Mouse (Mus musculus): ENCODE measurements around the gene Pglyrp3. TPM values are rescaled to one million over a fixed set of nuclear protein-coding genes. Genes with fewer than 3 reads are reported as not detected.

The Pglyrp3 gene
- total RNA-seq, 1 experiment = not detected

DNA sequence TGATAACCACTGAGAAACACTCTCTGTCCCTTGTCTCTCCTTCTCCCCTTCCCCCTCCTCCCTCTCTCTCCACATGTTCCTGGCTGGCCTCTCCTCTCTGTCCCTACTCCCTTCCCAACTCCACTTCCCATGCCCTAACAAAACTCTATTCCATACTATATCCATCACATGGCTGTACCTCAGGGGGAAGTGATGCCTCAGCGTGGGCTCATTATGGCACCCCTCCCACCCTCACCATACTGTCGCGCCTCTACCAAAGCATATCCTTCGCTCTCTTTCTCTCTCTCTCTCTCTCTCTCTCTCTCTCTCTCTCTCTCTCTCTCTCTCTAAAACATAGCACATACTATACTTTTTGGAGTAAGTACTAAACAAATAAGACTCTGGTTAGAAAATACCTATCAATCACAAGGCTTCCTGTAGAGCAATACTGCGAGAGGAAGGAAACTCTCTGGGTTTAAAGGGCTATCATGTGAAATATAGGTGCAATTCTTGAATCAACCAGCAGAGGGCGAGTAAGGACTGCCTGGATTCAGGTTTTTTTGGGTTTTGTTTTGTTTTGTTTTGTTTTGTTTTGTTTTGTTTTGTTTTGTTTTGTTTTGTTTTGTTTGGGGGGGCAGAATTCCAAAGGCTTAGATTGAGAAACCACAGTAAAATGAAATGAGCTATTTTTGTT, 36.1 kb downstream of the Pglyrp3 start:
- H3K9me3 ChIP-seq (ENCODE audit: control insufficient read depth, insufficient read depth, low read depth, low read length) = no peaks in the 10 kb centered on the region
- H3K4me3 ChIP-seq (ENCODE audit: insufficient read depth in 1 of 2, low read depth in 1 of 2, low read length in 2 of 2, poor library complexity in 1 of 2, severe bottlenecking in 1 of 2) = no peak overlapping the region
- no peak overlapping the region for H3K9ac ChIP-seq (ENCODE audit: insufficient read depth, low read depth, low read length, poor library complexity, severe bottlenecking)
- H3K4me1 ChIP-seq (ENCODE audit: control insufficient read depth in 2 of 2, insufficient read depth in 2 of 2, low read length in 2 of 2, poor library complexity in 1 of 2) = no peaks in the 10 kb centered on the region
- no peak overlapping the region for H3K27ac ChIP-seq (ENCODE audit: insufficient read depth, low read depth, low read length, poor library complexity, severe bottlenecking)
- in situ Hi-C loops (cut with MboI; ENCODE audit: low sequenced_read_pairs in 2 of 2, unreplicated experiment in 2 of 2) = no loop called here
- TF ChIP-seq HCFC1 (IDR thresholded peaks at IDR 0.05; ENCODE audit: borderline replicate concordance, insufficient read depth, low read length) = no peak
- TF ChIP-seq ZC3H11A (IDR thresholded peaks at IDR 0.05; ENCODE audit: borderline replicate concordance, low read depth, low read length) = no peak
- TF ChIP-seq ZNF384 (IDR thresholded peaks at IDR 0.05; ENCODE audit: low read depth, low read length) = no peak
- no peak for TF ChIP-seq MAFK (IDR thresholded peaks at IDR 0.05; ENCODE audit: insufficient read depth, low read depth, low read length)
- TF ChIP-seq CHD2 (IDR thresholded peaks at IDR 0.05; ENCODE audit: low read depth, low read length) = no peak
- DNase-seq (ENCODE audit: low read depth, low spot score) = peak; percentile 33
- no peaks in the 10 kb centered on the region for H3K36me3 ChIP-seq (ENCODE audit: control insufficient read depth, insufficient read depth, low read length, poor library complexity, severe bottlenecking)

DNA sequence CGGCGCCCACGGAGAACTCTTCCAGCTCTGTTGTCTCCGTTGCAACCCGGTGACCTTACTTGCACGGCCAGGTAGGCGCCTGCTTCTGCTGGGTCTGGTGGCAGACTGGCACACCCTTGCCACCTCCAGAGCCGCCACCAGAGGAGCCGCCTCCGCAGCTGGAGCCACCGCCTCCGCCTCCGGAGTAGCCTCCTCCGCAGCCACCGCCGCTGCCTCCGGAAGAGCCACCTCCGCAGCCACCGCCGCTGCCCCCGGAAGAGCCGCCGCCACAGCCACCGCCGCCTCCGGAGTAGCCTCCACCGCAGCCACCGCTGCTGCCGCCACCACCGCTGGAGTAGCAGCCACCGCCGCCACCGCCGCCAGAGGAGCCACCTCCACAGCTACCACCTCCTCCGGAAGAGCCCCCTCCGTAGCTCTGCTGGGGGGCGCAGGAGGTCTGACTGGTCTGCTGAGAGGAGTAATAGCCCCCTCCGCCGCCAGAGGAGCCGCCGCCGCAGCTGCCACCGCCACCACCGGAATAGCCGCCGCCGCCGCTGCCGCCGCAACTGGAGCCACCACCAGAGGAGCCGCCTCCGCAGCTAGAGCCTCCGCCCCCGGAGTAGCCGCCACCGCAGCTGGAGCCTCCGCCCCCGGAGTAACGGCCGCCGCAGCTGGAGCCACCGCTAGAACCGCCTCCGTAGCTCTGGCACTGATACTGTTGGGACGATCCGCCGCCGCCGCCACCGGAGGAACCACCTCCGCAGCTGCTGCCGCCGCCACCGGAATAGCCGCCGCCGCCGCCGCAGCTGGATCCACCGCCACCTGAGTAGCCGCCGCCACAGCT, 66.3 kb downstream of the Pglyrp3 start:
- Histone ChIP-seq H3K9ac (ENCODE audit: insufficient read depth, low read depth, low read length, poor library complexity, severe bottlenecking) (peak overlapping the region; percentile 67), H3K4me3 (ENCODE audit: insufficient read depth in 1 of 2, low read depth in 1 of 2, low read length in 2 of 2, poor library complexity in 1 of 2, severe bottlenecking in 1 of 2) (peak overlapping the region; percentile 66 to 74), H3K36me3 (ENCODE audit: control insufficient read depth, insufficient read depth, low read length, poor library complexity, severe bottlenecking) (no peaks in the 10 kb centered on the region), H3K27ac (ENCODE audit: insufficient read depth, low read depth, low read length, poor library complexity, severe bottlenecking) (no peak overlapping the region), H3K9me3 (ENCODE audit: control insufficient read depth, insufficient read depth, low read depth, low read length) (no peaks in the 10 kb centered on the region), H3K4me1 (ENCODE audit: control insufficient read depth in 2 of 2, insufficient read depth in 2 of 2, low read length in 2 of 2, poor library complexity in 1 of 2) (no peaks in the 10 kb centered on the region)
- TF ChIP-seq ZNF384 (IDR thresholded peaks at IDR 0.05; ENCODE audit: low read depth, low read length) (no peak), CHD2 (IDR thresholded peaks at IDR 0.05; ENCODE audit: low read depth, low read length) (no peak), HCFC1 (IDR thresholded peaks at IDR 0.05; ENCODE audit: borderline replicate concordance, insufficient read depth, low read length) (no peak), ZC3H11A (IDR thresholded peaks at IDR 0.05; ENCODE audit: borderline replicate concordance, low read depth, low read length) (no peak)
- DNase-seq (ENCODE audit: low read depth, low spot score) = peak; percentile 17
- in situ Hi-C loops (cut with MboI; ENCODE audit: low sequenced_read_pairs in 2 of 2, unreplicated experiment in 2 of 2) = no loop called here

Other genes starting within 250 kb of the Pglyrp3 start
- gene Lor, start 68.6 kb downstream of the Pglyrp3 start, total RNA-seq (2012; rRNA removed) = 0.21 and 0.40 TPM in 2 replicates
- gene Prr9, start 109.4 kb downstream of the Pglyrp3 start, total RNA-seq (2012; rRNA removed) = not detected in 2 replicates
- gene Lelp1, start 128.2 kb downstream of the Pglyrp3 start, total RNA-seq (2012; rRNA removed) = not detected in 2 replicates
- not detected in 2 replicates for gene Sprr2a1, start 201.2 kb downstream of the Pglyrp3 start, total RNA-seq (2012; rRNA removed)
- gene Sprr2a2, start 201.3 kb downstream of the Pglyrp3 start, total RNA-seq (2012; rRNA removed) = 0.48 and 2.7 TPM in 2 replicates

Measured in ES-E14 (cell line).